Mouse (Mus musculus) embryonic facial prominence, embryonic 13.5 days (tissue): Measurements from ENCODE around the gene Ddx39. TPM values are rescaled to one million over a fixed set of nuclear protein-coding genes. Genes with fewer than 3 reads are reported as not detected.
A peak's percentile ranks its signal among the peaks of the same experiment; 100 is the strongest.

Source experiments
- ATAC-seq: fragments of 200-750 bp; cut with Nextera tagmentation; 2 replicates; pipeline ENCODE4 v1.8.0; 2017; ENCODE audit warnings: low read depth; ENCODE audit not compliant: insufficient number of reproducible peaks, insufficient read depth, low FRiP score, low TSS enrichment
- H3K27ac ChIP-seq: fragments of 300-500 bp; sonication (generic); 2 replicates; pipeline ENCODE4 v1.5.1; 2015; ENCODE audit warnings: moderate library complexity, mild to moderate bottlenecking, inconsistent platforms
- H3K27me3 ChIP-seq: fragments of 300-500 bp; sonication (generic); 2 replicates; pipeline ENCODE4 v1.6.1; 2015; ENCODE audit warnings: mild to moderate bottlenecking, inconsistent platforms
- H3K36me3 ChIP-seq: fragments of 300-500 bp; sonication (generic); 2 replicates; pipeline ENCODE4 v1.6.1; 2015; ENCODE audit warnings: mild to moderate bottlenecking, inconsistent platforms
- H3K4me1 ChIP-seq: fragments of 300-500 bp; sonication (generic); 2 replicates; pipeline ENCODE4 v1.6.1; 2015; ENCODE audit warnings: inconsistent platforms
- H3K4me2 ChIP-seq: fragments of 300-500 bp; sonication (generic); 2 replicates; pipeline ENCODE4 v1.6.1; 2015; ENCODE audit warnings: moderate library complexity, mild to moderate bottlenecking, inconsistent platforms
- H3K4me3 ChIP-seq: fragments of 300-500 bp; sonication (generic); 2 replicates; pipeline ENCODE4 v1.5.1; 2015; ENCODE audit warnings: mild to moderate bottlenecking, inconsistent platforms
- H3K9ac ChIP-seq: fragments of 300-500 bp; sonication (generic); 2 replicates; pipeline ENCODE4 v1.6.1; 2015; ENCODE audit warnings: mild to moderate bottlenecking, inconsistent platforms
- H3K9me3 ChIP-seq: fragments of 300-500 bp; sonication (generic); 2 replicates; pipeline ENCODE4 v1.6.1; 2016; ENCODE audit warnings: inconsistent platforms
- WGBS: fragments of 180-500 bp; shearing (Covaris S2); methylation state at CpG from one replicate; pipeline ENCODE4 v1.1.7; 2015; ENCODE audit warnings: mixed read lengths; 5-methylcytosine and 5-hydroxymethylcytosine counted together
- microRNA-seq: library from miRNA; unstranded; fragments of <30 nt; microRNA quantifications from one replicate; pipeline ENCODE4, GENCODE M21; 2016
- polyA plus RNA-seq: library from polyadenylated mRNA; unstranded; fragments of >200 nt; fragmentation: Nextera tagmentation; extraction: Ambion mirVana; gene quantifications from 2 replicates; pipeline ENCODE4 v1.2.1, GENCODE M21; 2015

The Ddx39 gene
- polyA plus RNA-seq, 1 experiment from 2014 or later = 148 TPM

DNA sequence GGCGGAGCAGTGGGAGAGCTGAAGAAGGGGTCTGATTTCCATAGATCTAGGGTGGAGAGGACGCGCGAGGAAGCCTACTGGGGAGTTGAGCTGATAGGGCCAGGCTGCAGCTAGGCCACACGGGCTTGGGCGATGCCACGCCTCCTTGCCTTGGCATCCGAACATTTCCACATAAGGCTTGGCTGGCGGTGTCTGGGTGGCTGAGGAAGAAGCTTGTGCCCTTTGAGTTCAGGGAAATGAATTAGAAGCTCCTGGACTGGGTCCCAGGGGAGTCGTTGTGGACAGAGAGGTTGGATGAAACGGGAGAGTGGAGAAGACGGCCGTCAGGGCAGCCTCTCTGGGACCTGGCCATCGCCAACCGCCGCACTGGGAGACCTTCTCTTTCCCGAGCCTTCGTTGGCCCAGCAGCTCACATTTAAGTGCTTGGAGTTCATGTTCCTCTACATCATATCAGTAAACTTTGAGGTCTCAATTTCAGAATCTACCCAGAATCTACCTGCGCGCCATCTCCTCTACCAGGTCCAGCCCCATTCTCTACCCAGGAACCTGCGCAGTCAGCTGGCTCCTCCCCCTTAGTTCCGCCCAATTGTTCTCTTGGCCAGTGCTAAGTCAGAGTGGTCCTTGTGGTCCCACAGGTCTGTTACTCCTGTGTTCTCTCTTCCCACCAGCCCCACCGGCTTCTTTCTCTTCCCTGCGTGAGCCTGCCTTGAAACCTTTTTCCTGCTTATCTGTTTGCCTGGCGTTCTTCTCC, 57.9 kb downstream of the Ddx39 start:
- Histone ChIP-seq H3K9me3 (no peaks in the 10 kb centered on the region), H3K9ac (peak overlapping the region; percentile 62), H3K36me3 (no peaks in the 10 kb centered on the region), H3K4me1 (peaks cover 11% of the 10 kb centered on the region; the same call in 1 of the 2 replicates), H3K27me3 (peaks cover 3% of the 10 kb centered on the region; the same call in 1 of the 2 replicates), H3K27ac (no peak overlapping the region), H3K4me2 (peak overlapping the region; percentile 73), H3K4me3 (peak overlapping the region; percentile 43)
- 8% methylated on average over 25 of the region's 25 CpGs for WGBS
- no peak; the same call in 1 of the 2 replicates for ATAC-seq

DNA sequence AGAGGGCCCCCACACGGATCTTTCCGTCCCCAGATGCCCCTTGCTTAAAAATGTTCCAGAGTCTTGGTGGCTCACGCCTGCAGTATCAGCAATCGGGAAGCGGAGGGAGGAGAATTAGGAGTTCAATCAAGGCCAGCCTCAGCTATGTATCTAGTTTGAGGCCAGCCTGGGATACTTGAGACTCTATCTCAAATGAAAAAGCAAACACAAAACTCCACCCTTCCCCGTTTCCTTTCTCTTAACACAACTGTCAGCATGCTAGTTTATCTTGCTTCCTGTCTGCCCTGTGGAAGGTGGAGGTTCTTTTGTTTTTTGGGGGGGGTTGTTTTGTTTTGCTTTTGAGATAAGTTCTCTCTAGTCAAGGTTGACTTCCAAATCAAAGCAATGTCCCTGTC, 58.5 kb downstream of the Ddx39 start:
- 45% methylated on average over 6 of the region's 6 CpGs for WGBS

DNA sequence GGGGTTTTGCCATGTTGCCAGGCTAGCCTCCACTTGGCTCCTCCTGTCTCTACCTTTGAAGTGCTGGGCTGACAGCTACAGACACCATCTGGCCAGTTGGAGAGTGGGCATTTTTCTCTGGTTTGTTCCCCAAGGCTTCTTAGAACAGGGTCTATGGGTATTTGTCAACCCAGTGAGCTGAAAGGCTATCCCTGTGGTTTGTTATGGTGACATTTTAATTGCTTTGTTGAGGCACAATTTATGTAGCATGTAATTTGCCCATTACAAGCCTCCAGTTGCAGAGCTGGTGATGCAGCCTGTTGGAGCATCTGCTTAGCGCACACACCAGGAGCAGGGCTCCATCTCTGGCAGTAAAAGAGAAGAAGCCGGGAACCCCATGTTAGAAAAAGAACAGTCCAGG, 59.2 kb downstream of the Ddx39 start:
- ATAC-seq = no peak
- Histone ChIP-seq H3K9me3 (no peaks in the 10 kb centered on the region), H3K4me3 (no peak overlapping the region), H3K36me3 (no peaks in the 10 kb centered on the region), H3K27me3 (peaks cover 3% of the 10 kb centered on the region; the same call in 1 of the 2 replicates), H3K4me2 (no peak overlapping the region), H3K27ac (no peak overlapping the region), H3K4me1 (peaks cover 11% of the 10 kb centered on the region; the same call in 1 of the 2 replicates), H3K9ac (no peak overlapping the region)
- 82% methylated on average over 2 of the region's 2 CpGs for WGBS

More for the DNA sequence above, 58.5 kb downstream of the Ddx39 start:
- Histone ChIP-seq H3K4me2 (peak overlapping the region; percentile 73), H3K9me3 (no peaks in the 10 kb centered on the region), H3K27ac (no peak overlapping the region), H3K36me3 (no peaks in the 10 kb centered on the region), H3K4me1 (peaks cover 11% of the 10 kb centered on the region; the same call in 1 of the 2 replicates), H3K27me3 (peaks cover 3% of the 10 kb centered on the region; the same call in 1 of the 2 replicates), H3K9ac (peak overlapping the region; percentile 62; the same call in 1 of the 2 replicates), H3K4me3 (peak overlapping the region; percentile 43)
- ATAC-seq = no peak

Small RNA genes within 50 kb of the gene (microRNA-seq; reads per million reads assigned to microRNA genes)
- not detected for gene Mir1668

Other genes with a start within 250 kb of the Ddx39 start
- 0.23 TPM in 1 of 2 replicates, not detected in the other for gene Olfr370, start 179.4 kb upstream of the Ddx39 start, polyA plus RNA-seq
- 304 and 312 TPM in 2 replicates for gene Ndufb7, start 148.5 kb upstream of the Ddx39 start, polyA plus RNA-seq
- gene Tecr, start 107.2 kb upstream of the Ddx39 start, polyA plus RNA-seq = 545 and 624 TPM in 2 replicates
- 63.2 and 68.8 TPM in 2 replicates for gene Dnajb1, start 107.0 kb upstream of the Ddx39 start, polyA plus RNA-seq
- 186 and 190 TPM in 2 replicates for gene Gipc1, start 62.5 kb upstream of the Ddx39 start, polyA plus RNA-seq
- gene Ptger1, start 48.5 kb upstream of the Ddx39 start, polyA plus RNA-seq = 1.5 and 2.1 TPM in 2 replicates
- gene Pkn1, start 16.0 kb upstream of the Ddx39 start, polyA plus RNA-seq = 23.5 and 24.0 TPM in 2 replicates
- 27.1 and 27.7 TPM in 2 replicates for gene Adgre5, start 26.1 kb downstream of the Ddx39 start, polyA plus RNA-seq
- 30.5 and 31.6 TPM in 2 replicates for gene Adgrl1, start 184.9 kb downstream of the Ddx39 start, polyA plus RNA-seq
- 0.55 and 0.63 TPM in 2 replicates for gene Gm10644, start 240.0 kb downstream of the Ddx39 start, polyA plus RNA-seq
- gene Asf1b, start 240.3 kb downstream of the Ddx39 start, polyA plus RNA-seq = 58.0 and 61.3 TPM in 2 replicates